Mouse (Mus musculus) E14TG2a.4 (cell line): Measurements from ENCODE around the gene Fabp6.

Experiments
- CTCF ChIP-seq: conservative IDR thresholded peaks from 2 replicates; pipeline ENCODE4 v1.5.1; 2014; ENCODE audit warnings: low read length
- NANOG ChIP-seq: IDR thresholded peaks from 2 replicates; pipeline ENCODE4 v1.6.1; 2014; ENCODE audit warnings: borderline replicate concordance, low read length, mixed read lengths
- POU5F1 ChIP-seq: IDR thresholded peaks from 2 replicates; pipeline ENCODE4 v1.6.1; 2014; ENCODE audit warnings: low read length, borderline replicate concordance

- no peak for TF ChIP-seq CTCF
- no peak for TF ChIP-seq POU5F1
- TF ChIP-seq NANOG = no peak
These were observed 31.7 kb downstream of the Fabp6 start for GRCm38 (mm10) chr11:43569595-43569994.
